8 mouse cellular contexts compared by ENCODE assay signal in genomic region chr6:92090497-92090896, GRCm38 (mm10). TPM values are rescaled to one million over a fixed set of nuclear protein-coding genes. Genes with fewer than 3 reads are reported as not detected.
DNase-seq lines count a peak whose midpoint lies in the region; ATAC-seq and TF ChIP-seq lines count a peak whose summit lies in the region.

No protein-coding gene starts in this region.

- peak overlapping the region; percentile 98 for H3K9ac ChIP-seq in forebrain, embryonic 11.5 days (ENCODE audit: low read length)
- peak overlapping the region; percentile 99 for H3K9ac ChIP-seq in liver, embryonic 12.5 days

- no peaks in the 10 kb centered on the region for H3K36me3 ChIP-seq in forebrain, embryonic 11.5 days (ENCODE audit: control insufficient read depth, insufficient read depth, low read length)
- no peaks in the 10 kb centered on the region for H3K36me3 ChIP-seq in liver, embryonic 12.5 days

- no peak for ATAC-seq in forebrain, embryonic 11.5 days (replicated peaks; ENCODE audit: low FRiP score)
- no peak for ATAC-seq in liver, embryonic 12.5 days

- peak overlapping the region; percentile 98 for H3K27ac ChIP-seq in gastrocnemius, adult 2 months
- H3K27ac ChIP-seq in forebrain, embryonic 11.5 days (ENCODE audit: low read depth, low read length) = peak overlapping the region; percentile 98
- H3K27ac ChIP-seq in liver, embryonic 12.5 days = peak overlapping the region; percentile 99

- peaks cover 2% of the 10 kb centered on the region; the same call in 1 of the 2 replicates for H3K4me1 ChIP-seq in forebrain, embryonic 11.5 days (replicated peaks; ENCODE audit: control insufficient read depth, insufficient read depth, low read length)
- H3K4me1 ChIP-seq in liver, embryonic 12.5 days = peaks cover 42% of the 10 kb centered on the region

- H3K9me3 ChIP-seq in forebrain, embryonic 11.5 days (ENCODE audit: control insufficient read depth, low read length) = no peaks in the 10 kb centered on the region
- H3K9me3 ChIP-seq in liver, embryonic 12.5 days (replicated peaks) = no peaks in the 10 kb centered on the region

- no peaks in the 10 kb centered on the region for H3K27me3 ChIP-seq in forebrain, embryonic 11.5 days (ENCODE audit: control insufficient read depth, insufficient read depth, low read length)
- no peaks in the 10 kb centered on the region for H3K27me3 ChIP-seq in liver, embryonic 12.5 days (replicated peaks)

- H3K4me2 ChIP-seq in forebrain, embryonic 11.5 days (ENCODE audit: low read depth, low read length, severe bottlenecking) = peak overlapping the region; percentile 68
- H3K4me2 ChIP-seq in liver, embryonic 12.5 days = peak overlapping the region; percentile 91

- no peak for DNase-seq in gastrocnemius, adult 2 months
- no peak for DNase-seq in gastrocnemius, postnatal 14 days
- peak; percentile 46 for DNase-seq in 416B (ENCODE audit: low read depth)
- no peak for DNase-seq in forebrain, embryonic 11.5 days (ENCODE audit: low spot score)
- no peak for DNase-seq in retina, embryonic 14.5 days (ENCODE audit: low spot score)
- DNase-seq in layer of hippocampus, adult 9-11 months = no peak
- DNase-seq in embryo, embryonic 11 days = no peak

- H3K4me3 ChIP-seq in gastrocnemius, adult 2 months = peak overlapping the region; percentile 97
- peak overlapping the region; percentile 99 for H3K4me3 ChIP-seq in forebrain, embryonic 11.5 days (ENCODE audit: low read depth, low read length)
- H3K4me3 ChIP-seq in liver, embryonic 12.5 days = peak overlapping the region; percentile 99

- no peak for TF ChIP-seq CTCF in gastrocnemius, adult 2 months (IDR thresholded peaks at IDR 0.05)

- intact Hi-C loops in gastrocnemius, adult 2 months (cut with DNase I) = loop anchor here (5.0 kb wide), 1 partner anchor 92 kb away; the partner anchor contains the start of gene Mrps25
- intact Hi-C loops in gastrocnemius, postnatal 14 days (cut with DNase I; ENCODE audit: low total_unique reads) = no loop called here

- WGBS in forebrain, embryonic 11.5 days = 1% methylated on average over 4 of the region's 4 CpGs
- WGBS in liver, embryonic 12.5 days (ENCODE audit: insufficient replicate concordance) = 9% methylated on average over 4 of the region's 4 CpGs

RNA-seq across cellular contexts. Expression of gene Nr2c2, which starts 0.7 kb away (rescaled TPM):
- total RNA-seq in gastrocnemius, adult 2 months (2021) = 10 to 100 TPM; 21.1 to 23.0 TPM
- 10 to 100 TPM; 20.4 to 24.0 TPM for total RNA-seq in gastrocnemius, postnatal 14 days (2021)
- 30.3 and 38.5 TPM in 2 replicates for polyA plus RNA-seq in forebrain, embryonic 11.5 days (2014; fragmentation: Nextera tagmentation; extraction: Ambion mirVana)
- polyA plus RNA-seq in liver, embryonic 12.5 days (2016; fragmentation: Nextera tagmentation; extraction: Ambion mirVana) = 11.7 and 11.8 TPM in 2 replicates
